Mouse (Mus musculus) thymus, adult 2 months (tissue): ENCODE measurements around the gene Tnfsf8.

Experiments used
- CTCF ChIP-seq: fragments of 200-500 bp; IDR thresholded peaks from 2 replicates; pipeline ENCODE4 v1.5.1; 2012; ENCODE audit warnings: mild to moderate bottlenecking, control low read depth, low read length, moderate library complexity, borderline replicate concordance; ENCODE audit not compliant: control insufficient read depth, poor library complexity, insufficient read depth; ENCODE audit errors: extremely low read depth
- POLR2A ChIP-seq: fragments of 200-500 bp; IDR thresholded peaks from 2 replicates; pipeline ENCODE4 v1.6.1; 2012; ENCODE audit warnings: mild to moderate bottlenecking, low read length, control low read depth, moderate library complexity; ENCODE audit not compliant: control insufficient read depth, poor library complexity, insufficient read depth; ENCODE audit errors: extremely low read depth

GRCm38 (mm10) chr4:63845760-63846159, 15.4 kb downstream of the Tnfsf8 start:
- TF ChIP-seq CTCF (no peak), POLR2A (no peak)
